Mouse (Mus musculus) adrenal gland, postnatal 25 days (tissue): ENCODE measurements around the gene 4930558K02Rik. TPM values are rescaled to one million over a fixed set of nuclear protein-coding genes. Genes with fewer than 3 reads are reported as not detected.

Experiments used
- DNase-seq: peaks from one replicate; pipeline ENCODE4 v3.0.0; 2021; ENCODE audit warnings: mixed read lengths
- long read RNA-seq: library from polyadenylated mRNA; stranded (forward); transcript quantifications from one replicate; pipeline ENCODE4 v2.0.0, GENCODE M21; 2021
- total RNA-seq: library from RNA; stranded (reverse); gene quantifications from 2 replicates; pipeline ENCODE4 v1.2.3, GENCODE M21; 2021

Gene 4930558K02Rik
- not detected in 2 replicates for total RNA-seq
- long read RNA-seq = 0 reads

DNA sequence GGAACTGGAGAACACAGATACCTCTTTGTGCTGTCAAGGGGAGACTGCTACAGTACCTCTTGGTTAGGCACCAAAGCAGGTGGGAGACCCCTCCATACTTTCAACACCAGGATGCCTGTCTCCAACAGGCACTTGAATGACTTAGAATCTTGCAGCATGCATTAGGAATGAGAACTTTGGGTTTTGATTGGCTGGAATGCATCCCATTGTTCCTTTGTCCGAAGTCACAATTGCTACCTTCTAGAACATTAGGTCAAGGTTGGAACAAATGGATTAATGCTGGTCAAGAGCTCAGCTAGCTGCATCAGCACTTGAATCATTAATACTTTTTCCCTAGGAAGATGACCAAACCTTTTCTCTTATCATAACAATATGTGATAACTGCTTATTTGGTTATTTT is at the start of gene 4930558K02Rik:
Gene 4930558K02Rik (minus strand): TSS at position 101 of the 400 bp plus-strand sequence.
- DNase-seq = no peak

GRCm38 (mm10) chr1:162023681-162024270 is 44.3 kb upstream of the 4930558K02Rik start:
- DNase-seq = no peak

DNA sequence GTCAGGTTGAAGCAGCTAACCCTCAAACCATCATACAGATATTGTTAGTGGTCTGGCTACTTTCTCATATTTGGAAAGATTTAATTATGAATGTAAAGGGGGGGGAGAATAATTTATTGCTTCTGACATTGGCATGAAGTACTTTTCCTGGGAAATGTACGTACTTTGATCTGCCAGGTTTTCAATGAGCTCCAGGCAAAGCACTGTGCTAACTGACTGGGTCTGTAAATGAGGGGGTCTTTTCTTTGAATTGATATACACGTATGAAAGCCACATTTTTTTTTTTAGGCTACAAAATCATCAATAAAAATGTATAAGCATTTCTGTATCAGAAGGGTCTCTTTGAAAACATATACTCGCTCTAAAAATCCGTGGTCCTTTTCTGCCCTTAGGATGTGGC is 41.3 kb upstream of the 4930558K02Rik start:
- no peak for DNase-seq

DNA sequence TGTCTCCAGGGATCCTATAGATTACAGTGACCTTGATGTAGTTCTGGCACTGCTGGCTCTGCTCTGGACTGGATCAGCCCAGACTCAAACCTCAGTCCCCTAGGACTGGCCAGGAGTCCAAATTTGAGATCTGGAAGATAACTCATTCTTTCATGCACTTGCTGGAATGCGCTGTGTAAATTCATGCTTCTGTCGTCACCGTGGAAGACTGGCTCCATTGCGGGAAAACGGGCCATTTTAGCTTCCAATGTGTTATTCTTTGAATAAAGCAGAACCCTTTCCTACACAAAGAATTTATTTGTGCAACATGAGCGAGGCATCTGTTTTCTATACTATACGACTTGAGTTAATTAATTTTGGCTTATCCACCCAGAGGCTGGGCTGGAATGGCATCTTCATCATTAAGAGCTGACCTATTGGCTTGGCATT is 40.9 kb upstream of the 4930558K02Rik start:
- no peak for DNase-seq

- no peak for DNase-seq
Measured at GRCm38 (mm10) chr1:162018601-162018977, 39.2 kb upstream of the 4930558K02Rik start.

DNA sequence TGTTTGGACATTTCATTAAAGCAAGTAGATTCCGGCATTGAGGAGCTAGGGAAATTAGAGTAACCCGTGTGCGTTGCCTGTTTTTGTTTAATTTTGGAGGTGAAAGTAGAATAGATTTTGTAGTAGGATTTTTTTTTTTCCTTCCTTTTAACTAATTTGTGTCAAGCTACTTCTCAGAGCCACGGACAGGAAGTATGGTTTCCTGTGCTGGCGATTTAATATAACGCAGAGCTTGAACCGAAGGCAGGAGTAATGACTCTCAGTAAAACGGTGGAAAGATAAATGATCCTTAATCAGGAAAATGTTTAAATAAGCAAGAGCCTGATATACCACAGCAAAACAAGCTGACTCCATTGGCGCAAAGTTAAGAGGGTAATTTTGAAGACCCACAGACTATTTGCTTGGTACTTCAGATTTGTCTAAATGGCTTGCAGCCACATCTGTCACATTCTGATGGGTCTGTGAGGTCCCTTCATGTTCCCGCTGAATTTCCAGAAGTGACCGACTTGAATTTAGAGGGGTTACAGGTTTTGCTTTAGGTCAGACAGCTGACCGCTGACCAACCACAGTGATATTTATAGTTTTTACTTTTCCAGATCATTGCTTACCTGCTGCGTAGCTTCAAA is 38.7 kb upstream of the 4930558K02Rik start:
- no peak for DNase-seq

GRCm38 (mm10) chr1:162016982-162017381 is 37.5 kb upstream of the 4930558K02Rik start:
- DNase-seq = no peak

DNA sequence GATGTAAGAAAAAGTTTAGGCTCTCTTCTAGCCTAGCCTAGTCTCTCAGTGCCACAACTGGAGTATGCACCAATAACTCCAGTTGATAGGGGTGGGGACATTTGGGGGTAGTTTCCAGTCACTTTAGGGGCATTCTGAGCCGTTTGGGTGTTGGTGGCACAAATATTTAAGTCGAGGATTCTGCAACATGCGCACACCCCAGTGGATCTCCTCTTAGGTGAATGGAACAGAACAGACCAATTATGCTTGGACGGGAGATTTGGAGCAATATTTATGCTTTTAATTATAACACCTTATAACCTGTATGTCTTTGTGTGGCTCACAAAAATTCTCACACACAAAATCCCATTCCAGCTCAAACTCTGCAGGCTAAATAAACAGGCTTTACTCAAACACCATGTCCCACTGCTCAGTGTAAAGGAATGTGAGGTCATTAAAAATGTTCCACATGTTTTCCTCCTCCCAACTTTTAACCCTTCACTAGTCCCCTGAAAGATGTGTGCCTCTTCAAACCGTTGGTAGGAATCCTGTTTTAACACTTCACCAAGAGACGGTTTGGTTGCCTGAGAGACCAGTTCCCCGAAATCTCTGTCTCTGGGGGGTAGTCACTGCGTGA is 35.9 kb upstream of the 4930558K02Rik start:
- DNase-seq = no peak

GRCm38 (mm10) chr1:162013561-162013960 is 34.1 kb upstream of the 4930558K02Rik start:
- DNase-seq = no peak

GRCm38 (mm10) chr1:162011523-162012245 is 32.2 kb upstream of the 4930558K02Rik start:
- DNase-seq = no peak

GRCm38 (mm10) chr1:162009086-162009485 is 29.6 kb upstream of the 4930558K02Rik start:
- no peak for DNase-seq

DNA sequence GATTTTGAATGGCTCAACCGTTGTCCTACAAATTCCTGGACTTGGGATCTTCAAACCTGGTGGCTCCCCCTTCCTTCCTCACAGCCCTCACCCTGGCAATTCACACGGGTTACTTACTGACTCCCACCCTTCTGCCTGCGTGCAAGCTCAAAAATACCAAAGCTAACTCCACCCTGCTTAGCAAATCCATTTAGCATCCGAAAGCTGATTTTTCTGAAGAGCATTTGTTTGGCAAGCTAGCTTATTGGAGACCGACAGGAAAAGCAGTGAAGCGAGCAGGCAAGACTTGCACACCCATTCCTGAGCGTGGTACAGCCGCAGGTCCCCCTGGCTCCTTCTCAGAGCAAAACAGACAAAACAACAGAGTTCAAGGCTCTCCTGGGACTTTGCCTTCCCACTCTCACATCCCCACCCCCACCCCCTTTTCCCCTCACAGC is 29.2 kb upstream of the 4930558K02Rik start:
- DNase-seq = no peak

GRCm38 (mm10) chr1:162008208-162008607 is 28.8 kb upstream of the 4930558K02Rik start:
- no peak for DNase-seq

GRCm38 (mm10) chr1:162006109-162006508 is 26.7 kb upstream of the 4930558K02Rik start:
- DNase-seq = no peak

DNA sequence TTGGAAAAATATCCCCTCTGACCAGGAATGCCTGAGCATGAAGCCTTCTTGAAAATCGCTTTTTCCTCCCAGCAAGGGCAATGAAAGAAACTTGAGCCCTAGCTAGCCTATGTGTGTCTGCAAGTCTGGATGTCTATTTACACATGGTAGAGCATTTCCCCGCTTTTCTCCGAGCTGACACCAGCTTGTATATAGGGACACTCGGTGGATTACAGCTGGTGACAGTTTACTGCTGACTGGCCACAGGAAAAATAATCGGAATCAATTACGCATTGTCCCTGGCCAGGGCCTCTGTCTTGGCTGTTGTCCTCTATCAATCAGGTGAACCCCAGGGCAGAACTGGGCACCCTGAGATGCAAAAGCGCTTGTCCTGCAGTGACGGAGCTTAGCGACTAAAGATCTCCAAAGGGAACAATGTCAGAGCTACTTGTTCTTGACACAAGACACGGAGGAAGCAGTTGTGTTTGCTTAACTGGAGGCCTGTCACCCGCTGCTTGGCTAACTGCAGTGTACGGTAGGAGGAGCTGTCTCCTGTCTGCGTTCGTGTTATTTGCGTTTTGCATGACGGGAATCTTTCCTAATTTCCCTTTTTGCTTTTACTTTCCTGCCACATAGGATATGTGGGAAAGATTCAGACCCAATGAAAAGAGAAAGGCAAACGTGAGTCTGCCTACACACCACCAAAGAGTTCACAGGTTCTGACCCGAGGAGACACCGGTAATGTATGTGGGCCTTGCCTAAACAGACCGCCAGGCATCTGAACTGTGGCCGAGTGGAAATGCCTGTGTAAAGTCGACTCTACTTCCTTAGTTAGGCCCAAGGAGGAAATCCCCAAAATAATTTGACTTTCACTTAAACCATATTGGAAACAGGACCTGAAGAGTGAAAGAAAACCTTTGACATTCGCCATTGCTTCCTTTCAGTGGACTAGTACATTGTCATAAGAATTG is 25.7 kb upstream of the 4930558K02Rik start:
- peak; percentile 13 for DNase-seq

- no peak for DNase-seq
Measured at GRCm38 (mm10) chr1:162004518-162004780, 25.0 kb upstream of the 4930558K02Rik start.

DNA sequence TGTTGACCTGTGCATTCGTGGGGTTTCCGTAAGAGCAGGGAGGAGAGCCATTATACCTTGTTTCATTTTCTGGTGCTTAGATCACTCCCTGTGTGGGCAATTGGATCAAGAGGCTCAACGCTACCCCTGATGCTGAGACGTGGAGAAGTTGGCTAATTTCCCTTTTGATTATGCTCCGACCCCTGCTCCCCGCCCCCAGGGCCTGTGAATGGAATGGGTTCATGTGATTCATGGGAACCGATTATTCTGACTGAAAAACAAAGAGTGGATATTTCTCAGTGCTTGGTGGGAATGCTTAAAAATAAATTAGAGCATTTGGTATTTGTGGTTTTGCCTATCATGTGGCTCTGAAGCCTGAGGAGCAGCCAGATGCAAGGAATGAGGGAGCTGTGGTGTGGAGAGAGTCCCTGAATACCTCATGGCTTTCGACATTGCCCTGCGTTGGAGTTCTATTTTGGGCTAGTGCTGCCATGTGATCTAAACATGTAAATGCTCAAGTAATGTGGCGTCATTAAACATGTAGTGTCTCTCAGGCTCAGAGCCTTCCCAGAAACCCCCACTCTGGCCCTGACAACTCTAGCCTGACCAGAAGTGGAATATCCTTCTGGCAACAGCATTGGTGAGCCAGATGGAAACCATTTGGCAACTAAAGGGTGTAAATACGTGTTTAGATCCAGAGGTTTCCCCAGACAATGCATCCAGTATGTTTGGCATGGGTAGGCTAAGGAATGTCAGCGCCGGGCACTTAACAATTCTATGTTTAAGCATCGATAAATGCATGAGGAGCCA is 24.5 kb upstream of the 4930558K02Rik start:
- DNase-seq = no peak

GRCm38 (mm10) chr1:162001328-162001727 is 21.9 kb upstream of the 4930558K02Rik start:
- no peak for DNase-seq

- no peak for DNase-seq
Measured at GRCm38 (mm10) chr1:161999882-162000371, 20.5 kb upstream of the 4930558K02Rik start.

DNA sequence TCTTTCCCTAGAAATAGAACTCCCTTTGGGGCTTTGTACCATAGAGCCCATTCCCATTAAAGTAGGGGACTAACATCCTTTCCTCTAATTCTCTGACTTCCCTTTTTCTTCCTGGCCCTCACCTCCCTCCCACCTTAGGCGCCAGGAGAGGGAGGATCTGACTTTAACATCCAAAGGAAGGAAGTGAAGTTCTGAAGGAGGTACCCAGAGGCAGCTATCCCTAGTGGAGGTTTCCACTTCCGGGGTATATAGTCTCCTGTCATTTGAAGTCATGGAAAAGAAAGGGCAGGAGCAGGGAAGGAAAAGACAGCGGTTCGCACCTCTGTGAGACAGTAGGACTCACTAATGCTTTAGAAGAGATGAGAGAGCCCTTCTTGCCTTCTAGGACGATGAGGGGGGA is 19.9 kb upstream of the 4930558K02Rik start:
- DNase-seq = no peak

DNA sequence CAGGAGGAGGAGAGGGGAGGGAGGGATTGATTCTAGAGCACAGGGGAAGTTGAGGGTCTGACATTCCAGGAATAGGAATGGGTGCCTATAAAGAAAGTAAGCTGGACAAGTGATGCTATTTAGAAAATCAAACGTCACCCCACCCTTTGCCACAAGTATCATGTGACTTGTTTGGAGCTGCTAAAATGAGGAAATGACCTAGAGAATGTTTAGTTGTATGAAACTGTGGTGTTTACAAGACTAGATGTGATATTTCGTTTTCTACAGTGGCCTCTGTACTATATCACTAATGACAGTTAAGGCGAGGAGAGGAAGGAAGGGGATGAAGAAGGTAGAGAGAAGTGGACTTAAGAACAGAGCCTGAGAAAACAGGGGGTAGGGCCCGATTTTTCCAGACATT is 19.3 kb upstream of the 4930558K02Rik start:
- no peak for DNase-seq
